Mouse (Mus musculus): ENCODE results near the gene Fbln1. TPM values are rescaled to one million over a fixed set of nuclear protein-coding genes. Genes with fewer than 3 reads are reported as not detected.
A peak's percentile ranks its signal among the peaks of the same experiment; 100 is the strongest.
"Not testable (repeated sequence)": the region's sequence is repeated elsewhere in the genome, so short reads cannot be mapped to it uniquely, and the experiment has no call there.

The Fbln1 gene
- polyA plus RNA-seq, 1 experiment: 5.5 TPM

DNA sequence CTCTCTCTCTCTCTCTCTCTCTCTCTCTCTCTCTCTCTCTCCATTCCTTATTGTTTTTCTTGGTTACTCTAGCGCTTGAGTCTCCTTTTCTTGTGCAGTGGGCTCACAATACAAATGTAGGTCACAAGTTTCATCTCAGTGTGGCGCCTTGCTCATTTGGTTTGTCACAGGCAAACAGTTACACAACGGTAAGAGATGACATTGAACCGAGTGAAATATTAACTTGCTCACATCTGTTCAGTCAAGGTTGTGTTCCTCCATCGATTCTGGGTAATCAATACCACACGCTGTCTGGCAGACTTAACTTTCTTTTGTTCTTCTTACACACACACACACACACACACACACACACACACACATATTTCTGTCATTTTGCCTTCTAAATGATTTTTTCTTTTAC lies 124.3 kb downstream of the Fbln1 start:
- Histone ChIP-seq H3K36me3 (ENCODE audit: control insufficient read depth, insufficient read depth, low read length) (no peaks in the 10 kb centered on the region), H3K4me1 (ENCODE audit: control insufficient read depth, insufficient read depth, insufficient read length) (no peaks in the 10 kb centered on the region), H3K4me3 (ENCODE audit: extremely low read depth, insufficient read depth, insufficient read length) (no peak overlapping the region), H3K27me3 (ENCODE audit: control insufficient read depth, insufficient read depth, low read length) (no peaks in the 10 kb centered on the region), H3K27ac (ENCODE audit: insufficient read depth, low read length) (no peak overlapping the region)
- TF ChIP-seq CTCF (IDR thresholded peaks at IDR 0.05; ENCODE audit: extremely low read depth, insufficient read depth, insufficient read length, insufficient replicate concordance): no peak
- TF ChIP-seq POLR2A (IDR thresholded peaks at IDR 0.05; ENCODE audit: low read depth, low read length): no peak
- WGBS: 89% methylated on average over 6 of the region's 6 CpGs
- no peak for DNase-seq (ENCODE audit: low read depth in 1 of 2, low spot score in 2 of 2)

DNA sequence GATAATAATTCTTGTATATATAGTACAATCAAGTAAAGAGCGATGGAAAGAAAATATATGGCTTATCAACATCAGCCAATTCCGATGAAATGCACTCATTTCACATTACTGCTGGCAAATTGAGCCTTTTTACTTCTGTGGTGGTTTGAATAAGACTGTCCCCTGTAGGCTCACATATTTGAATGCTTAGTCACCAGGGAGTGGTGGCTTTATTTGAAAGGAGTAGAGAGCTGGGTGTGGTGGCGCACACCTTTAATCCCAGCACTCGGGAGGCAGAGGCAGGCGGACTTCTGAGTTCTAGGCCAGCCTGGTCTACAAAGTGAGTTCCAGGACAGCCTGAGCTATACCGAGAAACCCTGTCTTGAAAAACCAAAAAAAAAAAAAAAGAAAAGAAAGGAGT lies 127.8 kb downstream of the Fbln1 start:
- 84% methylated on average over 6 of the region's 6 CpGs for WGBS
- not testable (repeated sequence) for H3K27ac ChIP-seq (ENCODE audit: insufficient read depth, low read length); H3K4me3 ChIP-seq (ENCODE audit: extremely low read depth, insufficient read depth, insufficient read length); DNase-seq (ENCODE audit: low read depth in 1 of 2, low spot score in 2 of 2); H3K4me1 ChIP-seq (ENCODE audit: control insufficient read depth, insufficient read depth, insufficient read length); H3K36me3 ChIP-seq (ENCODE audit: control insufficient read depth, insufficient read depth, low read length); H3K27me3 ChIP-seq (ENCODE audit: control insufficient read depth, insufficient read depth, low read length)

DNA sequence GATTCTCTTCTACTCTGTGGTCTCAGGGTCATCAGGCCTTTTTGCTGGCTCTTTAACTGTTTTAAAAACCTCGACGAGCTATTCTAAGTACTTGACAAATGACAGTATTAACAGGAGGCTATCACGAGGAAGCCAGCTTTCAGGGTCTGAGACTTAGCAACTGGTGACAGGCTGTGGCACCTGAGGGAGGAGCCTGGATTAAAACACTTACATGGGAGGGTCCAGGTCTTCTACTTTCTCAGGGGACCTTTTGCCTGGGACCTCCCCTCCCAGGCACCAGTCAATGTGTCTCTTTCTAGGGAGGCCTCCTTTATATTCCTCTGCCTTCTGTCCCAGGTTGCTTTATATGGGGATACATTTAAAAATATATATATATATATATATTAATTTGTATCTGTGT lies 128.5 kb downstream of the Fbln1 start:
- Histone ChIP-seq H3K36me3 (ENCODE audit: control insufficient read depth, insufficient read depth, low read length) (no peaks in the 10 kb centered on the region), H3K4me1 (ENCODE audit: control insufficient read depth, insufficient read depth, insufficient read length) (peaks cover 7% of the 10 kb centered on the region; the same call in 1 of the 2 replicates), H3K27me3 (ENCODE audit: control insufficient read depth, insufficient read depth, low read length) (no peaks in the 10 kb centered on the region), H3K4me3 (ENCODE audit: extremely low read depth, insufficient read depth, insufficient read length) (no peak overlapping the region), H3K27ac (ENCODE audit: insufficient read depth, low read length) (no peak overlapping the region)
- WGBS: 74% methylated on average over 3 of the region's 3 CpGs
- TF ChIP-seq POLR2A (IDR thresholded peaks at IDR 0.05; ENCODE audit: low read depth, low read length): no peak
- TF ChIP-seq CTCF (IDR thresholded peaks at IDR 0.05; ENCODE audit: extremely low read depth, insufficient read depth, insufficient read length, insufficient replicate concordance): no peak
- DNase-seq (ENCODE audit: low read depth in 1 of 2, low spot score in 2 of 2): no peak

DNA sequence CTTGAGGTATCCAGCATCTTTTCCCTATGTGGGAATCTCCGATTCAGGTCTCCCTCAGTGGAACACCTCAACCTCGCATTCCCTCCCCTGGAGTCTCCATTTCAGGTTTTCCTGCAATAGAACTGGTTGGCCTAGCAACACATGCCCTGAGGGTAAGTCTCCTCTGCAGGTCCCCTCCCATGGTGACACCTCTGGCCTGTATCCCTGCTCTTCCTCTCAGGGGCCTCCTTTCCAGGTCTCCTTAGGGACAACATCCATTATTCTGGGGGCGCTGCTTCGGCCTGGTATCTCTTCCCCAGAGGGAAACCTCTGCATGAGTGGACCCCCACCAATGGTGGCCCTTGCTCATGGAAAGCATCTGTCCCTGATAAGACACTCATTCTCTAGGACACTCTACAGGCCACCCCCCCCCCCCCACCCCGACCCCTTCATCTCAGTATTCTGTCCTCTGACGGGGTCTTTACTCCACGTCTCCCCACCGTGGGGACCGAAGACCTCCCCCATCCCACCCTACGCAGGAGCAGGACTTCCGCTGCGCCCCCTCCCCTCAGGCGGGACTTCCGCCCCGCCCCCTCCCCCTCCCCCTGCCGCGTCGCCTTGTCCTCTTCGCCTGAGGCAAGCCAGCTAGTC lies 130.0 kb downstream of the Fbln1 start, which contains the start of gene Atxn10:
Atxn10 (plus strand) TSS at position 575 of the 630 bp plus-strand sequence.
- Histone ChIP-seq H3K27ac (ENCODE audit: insufficient read depth, low read length) (peak within 1 kb of the TSS; percentile 81), H3K4me3 (ENCODE audit: extremely low read depth, insufficient read depth, insufficient read length) (peak within 1 kb of the TSS; percentile 95), H3K36me3 (ENCODE audit: control insufficient read depth, insufficient read depth, low read length) (no peaks in the 10 kb centered on the region), H3K27me3 (ENCODE audit: control insufficient read depth, insufficient read depth, low read length) (no peaks in the 10 kb centered on the region), H3K4me1 (ENCODE audit: control insufficient read depth, insufficient read depth, insufficient read length) (peaks cover 7% of the 10 kb centered on the region; the same call in 1 of the 2 replicates)
- no peak for TF ChIP-seq POLR2A (IDR thresholded peaks at IDR 0.05; ENCODE audit: low read depth, low read length)
- TF ChIP-seq CTCF (IDR thresholded peaks at IDR 0.05; ENCODE audit: extremely low read depth, insufficient read depth, insufficient read length, insufficient replicate concordance): no peak
- 20% methylated on average over 17 of the region's 19 CpGs for WGBS
- DNase-seq (ENCODE audit: low read depth in 1 of 2, low spot score in 2 of 2): no peak

Other genes with a start within 250 kb of the Fbln1 start
- gene 5031439G07Rik, start 217.4 kb upstream of the Fbln1 start, polyA plus RNA-seq (2012; rRNA removed): 27.1 and 32.8 TPM in 2 replicates
- not detected in 2 replicates for gene Upk3a, start 188.8 kb upstream of the Fbln1 start, polyA plus RNA-seq (2012; rRNA removed)
- 3.9 and 4.0 TPM in 2 replicates for gene Fam118a, start 177.0 kb upstream of the Fbln1 start, polyA plus RNA-seq (2012; rRNA removed)
- 0.08 and 0.23 TPM in 2 replicates for gene Smc1b, start 74.0 kb upstream of the Fbln1 start, polyA plus RNA-seq (2012; rRNA removed)
- gene Ribc2, start 73.9 kb upstream of the Fbln1 start, polyA plus RNA-seq (2012; rRNA removed): 0.08 TPM in 1 of 2 replicates, not detected in the other
- 35.7 and 56.2 TPM in 2 replicates for gene Atxn10, start 130.3 kb downstream of the Fbln1 start, polyA plus RNA-seq (2012; rRNA removed)

Measured in spleen, adult 2 months (tissue).